Mouse (Mus musculus) CH12.LX (cell line): ENCODE data around the gene Fam170b.

Source experiments
- CTCF ChIP-seq, 2 experiments: IDR thresholded peaks in 1 of 2; conservative IDR thresholded peaks in 1 of 2; 2 replicates each; pipeline ENCODE4 v1.5.1; 2011 to 2012; ENCODE audit warnings: low read depth in 2 of 2, low read length in 2 of 2, improper control_type of control experiment in 1 of 2, inconsistent platforms in 1 of 2, mild to moderate bottlenecking in 1 of 2, moderate library complexity in 1 of 2
- MXI1 ChIP-seq: IDR thresholded peaks from 2 replicates; pipeline ENCODE4 v1.6.1; 2011; ENCODE audit warnings: mild to moderate bottlenecking, low read depth, low read length, improper control_type of control experiment
- POLR2A ChIP-seq: IDR thresholded peaks from 2 replicates; pipeline ENCODE4 v1.6.1; 2011; ENCODE audit warnings: low read depth, mild to moderate bottlenecking, improper control_type of control experiment, low read length
- ZMIZ1 ChIP-seq: IDR thresholded peaks from 2 replicates; pipeline ENCODE4 v1.6.1; 2012; ENCODE audit warnings: low read depth, mild to moderate bottlenecking, inconsistent platforms, low read length, improper control_type of control experiment

DNA sequence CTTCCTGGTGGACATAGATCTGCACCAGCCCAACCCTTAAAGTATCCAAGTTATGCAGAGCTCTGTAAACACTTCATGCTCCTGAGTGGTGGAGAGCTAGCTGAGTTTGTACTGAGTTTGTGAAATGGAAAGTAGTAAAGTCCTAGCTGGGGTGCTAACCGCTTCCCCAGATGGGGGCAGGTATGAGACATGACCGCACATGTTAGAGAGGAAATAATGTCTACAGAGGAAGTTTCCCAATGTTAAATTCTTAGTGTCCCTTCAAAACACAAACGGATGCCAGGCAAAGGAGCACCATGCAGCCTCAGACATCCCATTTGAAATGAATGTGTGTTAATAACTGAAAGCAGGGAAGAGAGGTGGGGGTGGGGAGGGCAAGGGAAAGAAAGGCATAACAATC, 9.9 kb upstream of the Fam170b start:
- TF ChIP-seq CTCF (conservative IDR thresholded peaks at IDR 0.05 in 1 of 2, IDR thresholded peaks at IDR 0.05 in 1 of 2; ENCODE audit: low read depth in 2 of 2, low read length in 2 of 2), result no peak
- no peak for TF ChIP-seq POLR2A
- TF ChIP-seq ZMIZ1, result no peak
- TF ChIP-seq MXI1, result no peak
